Mouse (Mus musculus): Measurements from ENCODE around the gene Pdgfc. TPM values are rescaled to one million over a fixed set of nuclear protein-coding genes. Genes with fewer than 3 reads are reported as not detected.
A peak's percentile ranks its signal among the peaks of the same experiment; 100 is the strongest.

Gene Pdgfc
- total RNA-seq, 1 experiment = 16.9 TPM

GRCm38 (mm10) chr3:81039131-81039653 is 3.0 kb downstream of the Pdgfc start:
- peak; percentile 60 for DNase-seq (ENCODE audit: low read depth, low spot score)
- no peak overlapping the region for H3K9ac ChIP-seq (ENCODE audit: insufficient read depth, low read depth, low read length, poor library complexity, severe bottlenecking)

GRCm38 (mm10) chr3:81044653-81045343 is 8.6 kb downstream of the Pdgfc start:
- Histone ChIP-seq H3K4me1 (ENCODE audit: control insufficient read depth in 2 of 2, insufficient read depth in 2 of 2, low read length in 2 of 2, poor library complexity in 1 of 2) (no peaks in the 10 kb centered on the region), H3K27ac (ENCODE audit: insufficient read depth, low read depth, low read length, poor library complexity, severe bottlenecking) (no peak overlapping the region)
- in situ Hi-C loops (cut with MboI; ENCODE audit: low sequenced_read_pairs in 2 of 2, unreplicated experiment in 2 of 2) = no loop called here

More at GRCm38 (mm10) chr3:81039131-81039653, 3.0 kb downstream of the Pdgfc start:
- TF ChIP-seq ZC3H11A (IDR thresholded peaks at IDR 0.05; ENCODE audit: borderline replicate concordance, low read depth, low read length) (peak; percentile 55), MAFK (IDR thresholded peaks at IDR 0.05; ENCODE audit: insufficient read depth, low read depth, low read length) (no peak), ZNF384 (IDR thresholded peaks at IDR 0.05; ENCODE audit: low read depth, low read length) (0 out of 2 replicates have a peak, but pooled peaks have one; percentile 21), CHD2 (IDR thresholded peaks at IDR 0.05; ENCODE audit: low read depth, low read length) (no peak)
- no peaks in the 10 kb centered on the region for H3K36me3 ChIP-seq (ENCODE audit: control insufficient read depth, insufficient read depth, low read length, poor library complexity, severe bottlenecking)
- H3K27ac ChIP-seq (ENCODE audit: insufficient read depth, low read depth, low read length, poor library complexity, severe bottlenecking) = no peak overlapping the region
- H3K4me3 ChIP-seq (ENCODE audit: insufficient read depth in 1 of 2, low read depth in 1 of 2, low read length in 2 of 2, poor library complexity in 1 of 2, severe bottlenecking in 1 of 2) = no peak overlapping the region; a peak in 1 of 4 replicates
- H3K9me3 ChIP-seq (ENCODE audit: control insufficient read depth, insufficient read depth, low read depth, low read length) = no peaks in the 10 kb centered on the region
- in situ Hi-C loops (cut with MboI; ENCODE audit: low sequenced_read_pairs in 2 of 2, unreplicated experiment in 2 of 2) = no loop called here
- H3K4me1 ChIP-seq (ENCODE audit: control insufficient read depth in 2 of 2, insufficient read depth in 2 of 2, low read length in 2 of 2, poor library complexity in 1 of 2) = peaks cover 1 to 2% of the 10 kb centered on the region in 2 experiments; a peak in 1 of 4 replicates

GRCm38 (mm10) chr3:81045344-81046050 is 9.3 kb downstream of the Pdgfc start:
- Histone ChIP-seq H3K36me3 (ENCODE audit: control insufficient read depth, insufficient read depth, low read length, poor library complexity, severe bottlenecking) (no peaks in the 10 kb centered on the region), H3K9me3 (ENCODE audit: control insufficient read depth, insufficient read depth, low read depth, low read length) (no peaks in the 10 kb centered on the region), H3K27ac (ENCODE audit: insufficient read depth, low read depth, low read length, poor library complexity, severe bottlenecking) (no peak overlapping the region), H3K4me3 (ENCODE audit: insufficient read depth in 1 of 2, low read depth in 1 of 2, low read length in 2 of 2, poor library complexity in 1 of 2, severe bottlenecking in 1 of 2) (no peak overlapping the region), H3K9ac (ENCODE audit: insufficient read depth, low read depth, low read length, poor library complexity, severe bottlenecking) (no peak overlapping the region), H3K4me1 (ENCODE audit: control insufficient read depth in 2 of 2, insufficient read depth in 2 of 2, low read length in 2 of 2, poor library complexity in 1 of 2) (no peaks in the 10 kb centered on the region)
- in situ Hi-C loops (cut with MboI; ENCODE audit: low sequenced_read_pairs in 2 of 2, unreplicated experiment in 2 of 2) = no loop called here
- no peak for TF ChIP-seq CHD2 (IDR thresholded peaks at IDR 0.05; ENCODE audit: low read depth, low read length)
- no peak for TF ChIP-seq HCFC1 (IDR thresholded peaks at IDR 0.05; ENCODE audit: borderline replicate concordance, insufficient read depth, low read length)
- TF ChIP-seq ZC3H11A (IDR thresholded peaks at IDR 0.05; ENCODE audit: borderline replicate concordance, low read depth, low read length) = no peak
- no peak for TF ChIP-seq ZNF384 (IDR thresholded peaks at IDR 0.05; ENCODE audit: low read depth, low read length)
- TF ChIP-seq MAFK (IDR thresholded peaks at IDR 0.05; ENCODE audit: insufficient read depth, low read depth, low read length) = no peak
- no peak for DNase-seq (ENCODE audit: low read depth, low spot score)

More at GRCm38 (mm10) chr3:81044653-81045343, 8.6 kb downstream of the Pdgfc start:
- TF ChIP-seq HCFC1 (IDR thresholded peaks at IDR 0.05; ENCODE audit: borderline replicate concordance, insufficient read depth, low read length) = no peak
- no peak for TF ChIP-seq ZC3H11A (IDR thresholded peaks at IDR 0.05; ENCODE audit: borderline replicate concordance, low read depth, low read length)
- no peak for TF ChIP-seq CHD2 (IDR thresholded peaks at IDR 0.05; ENCODE audit: low read depth, low read length)
- no peak for TF ChIP-seq MAFK (IDR thresholded peaks at IDR 0.05; ENCODE audit: insufficient read depth, low read depth, low read length)
- TF ChIP-seq ZNF384 (IDR thresholded peaks at IDR 0.05; ENCODE audit: low read depth, low read length) = no peak
- no peak overlapping the region for H3K9ac ChIP-seq (ENCODE audit: insufficient read depth, low read depth, low read length, poor library complexity, severe bottlenecking)
- no peaks in the 10 kb centered on the region for H3K36me3 ChIP-seq (ENCODE audit: control insufficient read depth, insufficient read depth, low read length, poor library complexity, severe bottlenecking)
- no peaks in the 10 kb centered on the region for H3K9me3 ChIP-seq (ENCODE audit: control insufficient read depth, insufficient read depth, low read depth, low read length)
- no peak for DNase-seq (ENCODE audit: low read depth, low spot score)
- no peak overlapping the region for H3K4me3 ChIP-seq (ENCODE audit: insufficient read depth in 1 of 2, low read depth in 1 of 2, low read length in 2 of 2, poor library complexity in 1 of 2, severe bottlenecking in 1 of 2)

GRCm38 (mm10) chr3:81046652-81047607 is 10.7 kb downstream of the Pdgfc start:
- no peak overlapping the region for H3K27ac ChIP-seq (ENCODE audit: insufficient read depth, low read depth, low read length, poor library complexity, severe bottlenecking)
- H3K9ac ChIP-seq (ENCODE audit: insufficient read depth, low read depth, low read length, poor library complexity, severe bottlenecking) = no peak overlapping the region
- no peaks in the 10 kb centered on the region for H3K36me3 ChIP-seq (ENCODE audit: control insufficient read depth, insufficient read depth, low read length, poor library complexity, severe bottlenecking)
- DNase-seq (ENCODE audit: low read depth, low spot score) = no peak
- no peak for TF ChIP-seq HCFC1 (IDR thresholded peaks at IDR 0.05; ENCODE audit: borderline replicate concordance, insufficient read depth, low read length)
- H3K4me1 ChIP-seq (ENCODE audit: control insufficient read depth in 2 of 2, insufficient read depth in 2 of 2, low read length in 2 of 2, poor library complexity in 1 of 2) = no peaks in the 10 kb centered on the region
- no peak overlapping the region for H3K4me3 ChIP-seq (ENCODE audit: insufficient read depth in 1 of 2, low read depth in 1 of 2, low read length in 2 of 2, poor library complexity in 1 of 2, severe bottlenecking in 1 of 2)
- in situ Hi-C loops (cut with MboI; ENCODE audit: low sequenced_read_pairs in 2 of 2, unreplicated experiment in 2 of 2) = no loop called here
- no peaks in the 10 kb centered on the region for H3K9me3 ChIP-seq (ENCODE audit: control insufficient read depth, insufficient read depth, low read depth, low read length)
